Mouse (Mus musculus) midbrain, embryonic 14.5 days (tissue): ENCODE data around the gene Guca2b. TPM values are rescaled to one million over a fixed set of nuclear protein-coding genes. Genes with fewer than 3 reads are reported as not detected.
A peak's percentile ranks its signal among the peaks of the same experiment; 100 is the strongest.
"Not testable (repeated sequence)": the region's sequence is repeated elsewhere in the genome, so short reads cannot be mapped to it uniquely, and the experiment has no call there.

Experiments used
- ATAC-seq: fragments of 200-750 bp; cut with Nextera tagmentation; 2 replicates; pipeline ENCODE4 v1.8.0; 2017; ENCODE audit warnings: moderate number of reproducible peaks, moderate library complexity; ENCODE audit not compliant: low FRiP score, low TSS enrichment
- DNase-seq: peaks from one replicate; pipeline ENCODE4 v3.0.0-alpha.2; 2015
- H3K27ac ChIP-seq: fragments of 300-500 bp; sonication (generic); replicated peaks from 2 replicates; pipeline ENCODE4 v1.5.1; 2014; ENCODE audit warnings: mild to moderate bottlenecking, low read depth, low read length, moderate library complexity
- H3K27me3 ChIP-seq: fragments of 300-500 bp; sonication (generic); 2 replicates; pipeline ENCODE4 v1.6.1; 2014; ENCODE audit warnings: low read length, control low read depth, mixed read lengths; ENCODE audit not compliant: control insufficient read depth, insufficient read depth
- H3K36me3 ChIP-seq: fragments of 300-500 bp; sonication (generic); 2 replicates; pipeline ENCODE4 v1.6.1; 2014; ENCODE audit warnings: low read length, control low read depth; ENCODE audit not compliant: control insufficient read depth, insufficient read depth
- H3K4me1 ChIP-seq: fragments of 300-500 bp; sonication (generic); 2 replicates; pipeline ENCODE4 v1.6.1; 2014; ENCODE audit warnings: mild to moderate bottlenecking, antibody characterized with exemption, low read length, control low read depth; ENCODE audit not compliant: control insufficient read depth, insufficient read depth
- H3K4me2 ChIP-seq: fragments of 300-500 bp; sonication (generic); 2 replicates; pipeline ENCODE4 v1.6.1; 2014; ENCODE audit warnings: mild to moderate bottlenecking, low read length, moderate library complexity
- H3K4me3 ChIP-seq: fragments of 300-500 bp; sonication (generic); replicated peaks from 2 replicates; pipeline ENCODE4 v1.5.1; 2014; ENCODE audit warnings: low read depth, low read length
- H3K9ac ChIP-seq: fragments of 300-500 bp; sonication (generic); replicated peaks from 2 replicates; pipeline ENCODE4 v1.6.1; 2014; ENCODE audit warnings: mild to moderate bottlenecking, low read length, moderate library complexity
- H3K9me3 ChIP-seq: fragments of 300-500 bp; sonication (generic); 2 replicates; pipeline ENCODE4 v1.6.1; 2016; ENCODE audit warnings: low read length, control low read depth, mixed read lengths; ENCODE audit not compliant: control insufficient read depth
- WGBS: fragments of 180-500 bp; shearing (Covaris S2); extraction: QIAGEN DNeasy Blood & Tissue Kit; methylation state at CpG from one replicate; pipeline ENCODE4 v1.1.7; 2014; 5-methylcytosine and 5-hydroxymethylcytosine counted together
- polyA plus RNA-seq: library from polyadenylated mRNA; unstranded; fragments of >200 nt; fragmentation: Nextera tagmentation; extraction: Ambion mirVana; gene quantifications from 2 replicates; pipeline ENCODE4 v1.2.1, GENCODE M21; 2014

Guca2b gene
- polyA plus RNA-seq, 1 experiment from 2014 or later: not detected

- WGBS: 64% methylated on average over 4 of the region's 4 CpGs
- not testable (repeated sequence) for DNase-seq, ATAC-seq, H3K4me3 ChIP-seq, H3K9me3 ChIP-seq, H3K9ac ChIP-seq, H3K27me3 ChIP-seq, H3K27ac ChIP-seq, H3K4me2 ChIP-seq, H3K4me1 ChIP-seq
- H3K36me3 ChIP-seq: peaks cover 35% of the 10 kb centered on the region; the same call in 1 of the 2 replicates
Measured at GRCm38 (mm10) chr4:119628363-119628762, 30.4 kb downstream of the Guca2b start.

GRCm38 (mm10) chr4:119627317-119627716 lies 31.4 kb downstream of the Guca2b start:
- Histone ChIP-seq H3K36me3 (peaks cover 44% of the 10 kb centered on the region), H3K4me3 (no peak overlapping the region), H3K27ac (peak overlapping the region; percentile 14; the same call in 1 of the 2 replicates), H3K9ac (no peak overlapping the region), H3K9me3 (no peaks in the 10 kb centered on the region), H3K4me2 (no peak overlapping the region), H3K27me3 (no peaks in the 10 kb centered on the region), H3K4me1 (no peaks in the 10 kb centered on the region)
- WGBS: 75% methylated on average over 4 of the region's 4 CpGs
- ATAC-seq: no peak
- no peak for DNase-seq

- Histone ChIP-seq H3K9me3 (no peaks in the 10 kb centered on the region), H3K36me3 (peaks cover 48% of the 10 kb centered on the region), H3K4me3 (no peak overlapping the region), H3K27me3 (no peaks in the 10 kb centered on the region), H3K27ac (peak overlapping the region; percentile 14; the same call in 1 of the 2 replicates), H3K9ac (no peak overlapping the region), H3K4me2 (no peak overlapping the region), H3K4me1 (no peaks in the 10 kb centered on the region)
- no peak for ATAC-seq
- WGBS: 72% methylated on average over 3 of the region's 3 CpGs
- no peak for DNase-seq
Measured at GRCm38 (mm10) chr4:119626876-119627275, 31.9 kb downstream of the Guca2b start.

GRCm38 (mm10) chr4:119626081-119626645 lies 32.6 kb downstream of the Guca2b start:
- WGBS: 16% methylated on average over 7 of the region's 7 CpGs
- Histone ChIP-seq H3K27me3 (no peaks in the 10 kb centered on the region), H3K9me3 (no peaks in the 10 kb centered on the region), H3K9ac (no peak overlapping the region), H3K27ac (0 out of 2 replicates have a peak overlapping the region, but pooled peaks have one; percentile 9), H3K36me3 (peaks cover 49% of the 10 kb centered on the region), H3K4me3 (no peak overlapping the region), H3K4me1 (no peaks in the 10 kb centered on the region), H3K4me2 (no peak overlapping the region)
- DNase-seq (no peak), ATAC-seq (no peak)

- Histone ChIP-seq H3K36me3 (peaks cover 9% of the 10 kb centered on the region), H3K4me1 (no peaks in the 10 kb centered on the region), H3K9ac (no peak overlapping the region), H3K4me3 (no peak overlapping the region), H3K27me3 (no peaks in the 10 kb centered on the region), H3K9me3 (no peaks in the 10 kb centered on the region), H3K4me2 (no peak overlapping the region), H3K27ac (no peak overlapping the region)
- WGBS: 88% methylated on average over 4 of the region's 4 CpGs
- DNase-seq (no peak), ATAC-seq (no peak)
Measured at GRCm38 (mm10) chr4:119614724-119615123, 44.0 kb downstream of the Guca2b start.

GRCm38 (mm10) chr4:119614078-119614477 lies 44.7 kb downstream of the Guca2b start:
- no peaks in the 10 kb centered on the region for H3K4me1 ChIP-seq
- H3K4me2 ChIP-seq: no peak overlapping the region
- ATAC-seq: no peak
- H3K4me3 ChIP-seq: no peak overlapping the region
- no peak overlapping the region for H3K9ac ChIP-seq
- H3K36me3 ChIP-seq: peaks cover 3% of the 10 kb centered on the region; the same call in 1 of the 2 replicates
- no peaks in the 10 kb centered on the region for H3K9me3 ChIP-seq
- DNase-seq: no peak
- no peaks in the 10 kb centered on the region for H3K27me3 ChIP-seq
- WGBS: 78% methylated on average over 1 of the region's 1 CpGs
- no peak overlapping the region for H3K27ac ChIP-seq

- no peak overlapping the region for H3K27ac ChIP-seq
- H3K9ac ChIP-seq: no peak overlapping the region
- no peak overlapping the region for H3K4me2 ChIP-seq
- ATAC-seq (no peak), DNase-seq (no peak)
- no peaks in the 10 kb centered on the region for H3K27me3 ChIP-seq
- H3K9me3 ChIP-seq: no peaks in the 10 kb centered on the region
- no peak overlapping the region for H3K4me3 ChIP-seq
- H3K4me1 ChIP-seq: no peaks in the 10 kb centered on the region
- H3K36me3 ChIP-seq: no peaks in the 10 kb centered on the region
- WGBS: 96% methylated on average over 1 of the region's 1 CpGs
Measured at GRCm38 (mm10) chr4:119609488-119609887, 49.3 kb downstream of the Guca2b start.

Other genes with a start within 250 kb of the Guca2b start
- gene Ccdc30, start 243.4 kb downstream of the Guca2b start, polyA plus RNA-seq: 19.3 and 20.6 TPM in 2 replicates
- 20.9 and 24.5 TPM in 2 replicates for gene Ppcs, start 236.5 kb downstream of the Guca2b start, polyA plus RNA-seq
- gene Zmynd12, start 236.1 kb downstream of the Guca2b start, polyA plus RNA-seq: 0.30 and 0.45 TPM in 2 replicates
- gene Rimkla, start 166.3 kb downstream of the Guca2b start, polyA plus RNA-seq: 22.9 and 26.2 TPM in 2 replicates
- 18.6 and 31.6 TPM in 2 replicates for gene Foxj3, start 122.0 kb downstream of the Guca2b start, polyA plus RNA-seq
- 8.6 and 9.5 TPM in 2 replicates for gene Frg2f1, start 119.4 kb downstream of the Guca2b start, polyA plus RNA-seq
- not detected in 2 replicates for gene Guca2a, start 21.2 kb downstream of the Guca2b start, polyA plus RNA-seq
- gene Hivep3, start 74.8 kb upstream of the Guca2b start, polyA plus RNA-seq: 17.1 and 17.2 TPM in 2 replicates